Mouse (Mus musculus): ENCODE results near the gene Zdhhc12. TPM values are rescaled to one million over a fixed set of nuclear protein-coding genes. Genes with fewer than 3 reads are reported as not detected.

Zdhhc12 gene
- polyA plus RNA-seq, 3 experiments from 2014 or later = 30.9 to 38.9 (median 31.7) TPM

DNA sequence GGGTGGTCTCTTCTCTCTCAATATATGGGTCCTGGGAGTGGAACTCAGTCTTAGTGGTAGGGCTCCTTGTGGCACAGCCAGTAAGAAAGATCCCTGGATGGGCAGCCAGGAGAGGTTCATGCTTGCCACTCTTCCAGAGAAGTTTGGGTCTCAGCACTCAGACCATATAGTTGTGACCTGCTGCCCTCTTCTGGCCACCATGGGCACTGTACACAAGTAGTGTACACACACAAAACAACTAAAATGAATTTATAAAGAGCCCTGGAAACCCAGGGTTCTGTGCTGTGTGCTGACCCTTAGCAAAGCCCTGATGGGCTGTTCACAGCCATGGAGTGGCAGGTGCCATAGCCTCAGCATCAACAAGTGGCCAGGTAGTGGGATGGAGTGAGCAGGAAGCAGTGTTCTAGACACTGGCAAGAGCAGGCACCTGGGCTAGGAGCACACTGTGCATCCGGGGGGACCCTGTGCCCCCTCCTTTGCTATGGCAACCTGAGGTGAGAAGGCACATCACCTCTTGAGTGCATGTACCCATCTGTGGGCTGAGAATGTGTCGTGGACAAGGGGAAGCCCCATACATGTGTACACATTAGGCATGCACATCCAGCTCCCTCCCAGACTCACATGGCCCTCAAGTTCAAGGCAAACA lies 2.6 kb upstream of the Zdhhc12 start:
- no peak for ATAC-seq

- ATAC-seq = no peak
Measured at GRCm38 (mm10) chr2:30094208-30094588, 750 bp upstream of the Zdhhc12 start.

DNA sequence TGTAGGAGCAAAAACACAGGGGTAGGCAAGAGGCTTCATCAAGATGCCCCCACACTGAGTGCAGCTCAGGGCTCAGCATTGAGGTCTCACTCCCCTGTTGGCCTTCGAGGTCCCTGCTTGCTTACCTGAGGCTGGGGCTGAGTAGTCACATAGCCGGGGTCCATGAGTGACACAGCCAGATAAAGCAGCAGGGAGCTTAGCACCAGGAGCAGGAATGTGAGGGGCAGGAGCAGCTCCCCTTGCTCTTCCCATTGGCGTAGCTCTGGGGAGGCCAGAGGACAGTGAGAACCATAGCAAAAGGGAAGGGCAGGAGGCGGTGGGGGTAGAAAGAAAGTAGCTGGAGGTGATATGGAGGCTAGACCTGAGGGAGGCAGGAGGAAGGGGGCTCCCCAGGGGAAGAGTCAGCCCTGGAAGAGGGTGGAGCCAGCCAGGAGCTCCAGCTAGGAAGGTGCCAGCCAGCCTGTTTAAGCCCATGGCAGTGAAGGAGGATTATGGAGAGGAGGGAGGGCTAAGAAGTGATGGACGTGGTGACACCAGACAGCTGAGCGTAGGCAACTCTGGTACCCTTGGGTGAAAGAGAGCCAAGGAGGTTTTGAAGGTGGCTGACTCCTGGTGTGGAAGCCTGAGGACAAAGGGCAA lies 1.0 kb downstream of the Zdhhc12 start:
- ATAC-seq = no peak

GRCm38 (mm10) chr2:30091521-30091920 lies 1.9 kb downstream of the Zdhhc12 start:
- ATAC-seq = no peak

GRCm38 (mm10) chr2:30087310-30087709 lies 6.1 kb downstream of the Zdhhc12 start:
- ATAC-seq = no peak

DNA sequence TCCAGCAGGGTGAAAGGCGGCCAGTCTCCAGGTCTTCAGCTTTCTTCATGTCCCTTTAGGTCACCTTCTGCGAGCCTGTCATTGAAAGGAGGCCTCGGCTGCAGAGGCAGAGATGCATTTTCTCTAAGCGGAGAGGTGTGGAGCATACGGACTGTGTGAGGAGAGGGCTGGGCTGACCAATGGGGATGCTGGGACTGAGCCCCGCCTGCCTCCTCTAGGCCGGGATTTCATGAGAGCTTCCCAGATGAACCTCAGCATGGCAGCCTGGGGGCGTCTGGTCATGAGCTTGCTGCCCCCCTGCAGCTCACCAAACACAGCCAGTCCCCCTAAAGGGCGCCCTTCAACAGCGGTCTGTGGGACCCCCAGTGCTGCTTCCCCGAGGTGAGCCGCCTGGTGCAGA lies 8.8 kb downstream of the Zdhhc12 start:
- no peak for ATAC-seq

DNA sequence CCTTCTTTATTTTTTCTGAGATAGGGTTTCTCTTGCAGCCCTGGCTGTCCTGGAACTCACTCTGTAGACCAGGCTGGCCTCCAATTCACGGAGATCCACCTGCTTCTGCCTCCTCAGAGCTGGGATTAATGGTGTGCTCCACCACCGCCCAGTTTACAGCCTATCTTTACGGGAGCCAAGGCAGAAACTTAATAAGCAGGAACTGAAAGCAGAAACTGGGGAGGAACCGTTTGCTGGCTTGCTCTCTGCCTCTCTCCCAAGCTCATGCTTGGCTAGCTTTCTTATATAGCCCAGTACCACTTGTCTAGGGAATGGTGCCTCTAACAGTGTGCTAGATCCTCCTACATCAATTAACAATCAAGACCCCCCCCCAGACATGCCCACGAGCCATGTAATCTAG lies 9.3 kb downstream of the Zdhhc12 start:
- no peak for ATAC-seq

- no peak for ATAC-seq
Measured at GRCm38 (mm10) chr2:30080181-30080800, 13.2 kb downstream of the Zdhhc12 start.

DNA sequence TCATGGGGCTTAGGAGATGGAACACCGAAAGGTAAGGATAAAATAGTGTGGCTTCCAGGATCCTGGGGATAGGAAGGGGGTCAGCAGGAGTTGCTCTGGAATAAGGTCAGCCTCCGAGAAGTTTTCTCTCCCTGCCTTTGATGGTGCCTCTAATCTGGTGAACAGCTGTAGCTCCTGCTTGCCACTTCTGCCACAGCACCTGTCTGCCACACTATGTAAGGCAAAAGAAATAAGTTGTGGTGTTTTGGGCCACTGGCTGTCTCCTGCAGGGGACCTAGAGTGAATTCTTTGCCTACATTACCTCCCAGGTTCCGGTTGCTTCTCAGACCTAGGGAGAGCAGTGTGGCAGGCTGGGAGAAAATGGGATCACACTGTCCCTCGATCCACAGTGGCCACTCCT lies 14.7 kb downstream of the Zdhhc12 start:
- ATAC-seq = no peak

DNA sequence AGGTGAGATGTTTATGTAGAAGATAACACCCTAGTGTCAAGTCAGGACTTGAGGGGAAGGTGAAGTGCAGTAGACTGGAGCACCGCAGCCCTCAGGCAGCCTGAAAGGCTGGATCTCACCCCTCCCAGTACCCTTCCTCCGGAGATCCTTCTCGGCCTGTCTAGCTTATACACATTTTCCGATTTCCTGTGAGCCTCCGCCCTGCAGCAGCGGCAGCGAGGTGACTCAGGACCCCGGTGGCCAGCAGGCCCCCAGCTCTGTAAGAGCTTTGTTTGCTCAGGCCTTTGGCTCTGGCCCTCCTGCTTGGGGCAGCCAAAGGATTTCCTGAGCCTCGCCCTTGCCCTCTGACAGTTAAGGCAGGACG lies 15.1 kb downstream of the Zdhhc12 start:
- no peak for ATAC-seq

- ATAC-seq = peak; percentile 89
Measured at GRCm38 (mm10) chr2:30077502-30078348, 15.7 kb downstream of the Zdhhc12 start, which contains the start of gene Pkn3. Pkn3 (plus strand) TSS chr2:30077684.

DNA sequence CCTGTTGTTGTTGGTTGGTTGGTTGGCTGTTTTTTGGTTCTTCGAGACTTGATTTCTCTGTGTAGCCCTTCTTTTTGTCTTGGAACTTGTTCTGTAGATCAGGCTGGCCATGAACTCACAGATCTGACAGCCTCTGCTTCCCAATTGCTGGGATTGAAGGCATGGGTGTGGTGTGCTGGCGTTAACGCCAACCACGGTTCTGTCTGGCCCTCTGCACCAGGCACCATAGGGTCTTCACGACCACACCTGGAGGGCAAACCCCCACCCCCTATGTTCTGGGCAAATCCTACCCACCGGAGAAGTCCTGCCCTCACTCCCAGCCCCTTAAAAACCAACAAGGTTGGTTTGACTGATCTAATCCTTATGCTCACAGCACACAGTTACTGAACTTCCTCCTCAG lies 16.5 kb downstream of the Zdhhc12 start:
- ATAC-seq = no peak

- no peak for ATAC-seq
Measured at GRCm38 (mm10) chr2:30076439-30076838, 17.0 kb downstream of the Zdhhc12 start.

- no peak for ATAC-seq
Measured at GRCm38 (mm10) chr2:30075625-30076024, 17.8 kb downstream of the Zdhhc12 start.

DNA sequence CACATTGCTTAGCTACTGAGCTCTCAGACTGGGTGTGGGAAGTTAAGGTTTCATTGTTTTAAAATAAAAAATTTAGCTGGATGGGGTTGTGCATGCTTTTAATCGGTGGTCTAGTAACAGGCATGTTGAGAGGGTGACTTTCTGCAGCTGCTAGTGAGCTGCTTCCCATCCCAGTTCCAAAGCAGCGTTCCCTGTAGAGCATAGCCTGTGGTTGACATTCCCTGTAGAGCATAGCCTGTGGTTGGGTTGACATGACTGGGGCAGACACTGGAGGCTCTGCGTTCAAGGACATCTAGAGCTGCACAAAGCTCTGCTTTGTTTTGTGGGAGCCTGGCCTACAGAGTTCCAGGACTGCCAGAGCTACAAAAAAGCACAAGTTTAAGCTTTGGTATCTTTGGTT lies 20.2 kb downstream of the Zdhhc12 start:
- no peak for ATAC-seq

DNA sequence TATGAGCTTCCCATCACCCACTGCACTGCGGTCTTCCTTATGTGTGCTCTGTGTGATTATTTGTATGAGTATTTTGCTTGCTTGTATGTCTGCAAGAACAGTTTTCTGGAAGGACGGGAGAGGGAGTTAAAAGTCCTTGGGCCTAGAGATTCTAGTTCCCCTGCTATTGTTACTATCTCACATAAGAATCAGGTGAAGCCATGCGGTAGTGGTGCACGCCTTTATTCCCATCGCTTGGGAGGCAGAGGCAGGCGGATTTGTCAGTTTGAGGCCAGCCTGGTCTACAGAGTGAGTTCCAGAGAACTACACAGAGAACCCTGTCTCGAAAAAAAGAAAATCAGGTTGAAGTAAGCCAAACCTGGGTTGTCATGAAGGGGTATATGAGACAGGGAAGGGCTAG lies 20.6 kb downstream of the Zdhhc12 start:
- ATAC-seq = no peak

- no peak for ATAC-seq
Measured at GRCm38 (mm10) chr2:30067962-30068361, 25.5 kb downstream of the Zdhhc12 start.

DNA sequence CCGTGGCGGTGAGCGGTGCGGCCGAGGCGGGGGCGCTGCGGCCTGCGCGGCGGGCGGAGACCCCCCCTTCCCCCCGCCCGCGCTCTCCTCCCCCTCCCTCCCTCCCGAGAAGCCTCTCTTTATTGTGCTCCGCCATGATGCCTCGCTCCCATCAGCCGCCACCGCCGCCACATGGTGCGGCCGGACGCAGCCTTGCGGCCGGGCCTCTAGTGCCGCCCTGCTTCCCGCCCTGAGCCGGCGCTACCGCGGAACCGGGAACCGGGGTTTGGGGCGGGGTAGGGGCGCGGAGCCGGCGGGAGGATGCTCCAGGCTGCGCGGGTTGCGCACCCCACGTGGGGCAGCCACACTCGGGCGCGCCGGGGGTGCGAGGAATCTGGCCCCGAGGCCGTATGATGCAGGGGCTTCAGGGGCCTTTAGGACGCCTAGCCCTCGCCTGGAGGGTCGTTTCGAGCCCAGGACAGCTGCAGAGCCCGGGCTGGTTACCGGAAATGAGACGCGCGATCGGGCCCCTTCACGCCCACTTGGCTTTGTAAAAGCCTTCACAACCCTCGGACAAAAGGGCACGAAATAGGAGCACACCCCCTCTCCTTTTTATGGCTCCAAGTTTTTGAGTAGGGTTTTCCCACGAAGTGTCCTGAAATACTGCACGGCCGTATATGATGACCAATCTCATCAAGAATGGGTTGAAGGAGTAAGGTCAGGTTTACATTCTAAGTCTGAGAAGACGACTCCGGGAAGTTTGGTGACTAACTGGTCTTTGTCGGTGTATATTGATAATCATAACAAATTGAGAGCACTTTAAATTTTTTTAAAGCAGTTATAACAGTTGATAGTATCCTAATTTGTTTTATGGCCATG lies 26.2 kb downstream of the Zdhhc12 start:
- ATAC-seq = no peak

DNA sequence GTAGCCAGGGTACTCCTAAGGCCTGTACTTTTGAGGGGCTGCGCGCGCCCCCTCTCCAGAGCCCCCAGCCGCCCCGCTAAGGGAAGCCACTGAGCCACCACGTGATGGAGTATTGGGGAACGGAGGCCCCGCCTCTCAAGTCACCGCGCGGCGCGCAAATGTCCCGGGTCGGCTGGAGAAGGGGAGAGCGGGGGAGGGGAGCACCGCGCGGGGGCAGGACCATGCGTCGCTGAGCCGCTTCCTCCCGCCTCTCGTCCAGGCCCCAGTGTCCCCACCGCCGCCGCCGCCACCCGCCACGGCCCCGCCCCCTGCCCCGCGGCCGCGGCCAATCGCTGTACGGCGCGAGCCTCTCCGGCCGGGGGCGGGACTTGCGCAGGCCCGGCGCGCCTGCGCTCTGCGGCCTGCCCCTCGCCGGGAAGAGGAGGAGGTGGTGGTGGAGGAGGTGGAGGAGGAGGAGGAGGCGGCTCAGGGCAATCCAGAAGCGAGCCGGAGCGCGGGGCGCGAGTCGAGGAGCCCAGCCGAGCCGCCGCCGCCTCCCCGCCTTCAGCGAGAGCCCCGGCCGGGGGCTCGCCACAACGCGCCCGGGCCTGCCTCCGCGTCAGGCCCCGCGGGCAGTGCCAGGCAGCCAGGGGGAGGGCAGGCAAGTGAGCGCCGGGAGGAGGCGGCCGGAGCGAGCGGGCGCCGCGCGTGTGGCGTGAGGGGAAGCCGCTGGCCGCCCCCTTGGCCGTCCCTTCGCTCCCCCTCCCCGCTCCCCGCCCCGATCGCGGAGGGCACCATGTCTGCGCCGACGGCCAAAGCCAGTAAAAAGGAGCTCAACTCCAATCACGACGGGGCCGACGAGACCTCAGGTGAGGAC lies 27.2 kb downstream of the Zdhhc12 start:
- peak; percentile 71 for ATAC-seq

- no peak for ATAC-seq
Measured at GRCm38 (mm10) chr2:30064298-30064697, 29.1 kb downstream of the Zdhhc12 start.

DNA sequence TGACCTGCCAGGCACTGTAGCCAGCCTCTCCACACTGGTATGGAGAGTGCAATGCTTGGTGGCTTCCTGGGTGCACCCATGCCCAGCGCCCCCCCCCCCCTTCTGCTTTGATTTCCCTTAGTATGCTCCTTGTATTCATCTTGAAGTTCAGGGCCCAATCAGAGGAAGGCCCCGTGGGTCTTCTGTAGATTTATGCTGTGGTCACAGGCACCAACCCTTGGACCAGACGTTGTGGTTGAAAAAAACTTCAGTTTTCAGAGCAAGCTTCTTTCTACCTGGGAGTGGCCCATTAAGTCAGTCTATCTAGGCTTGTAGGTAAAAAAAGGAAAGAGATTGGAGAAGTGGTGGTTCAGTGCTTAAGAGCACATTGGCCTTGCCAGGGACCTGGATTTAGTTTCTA lies 29.7 kb downstream of the Zdhhc12 start:
- ATAC-seq = no peak
